Mouse (Mus musculus) hindbrain, embryonic 14.5 days (tissue): ENCODE data around the gene Mbip. TPM values are rescaled to one million over a fixed set of nuclear protein-coding genes. Genes with fewer than 3 reads are reported as not detected.

Experiments
- polyA plus RNA-seq: library from polyadenylated mRNA; unstranded; fragments of >200 nt; fragmentation: Nextera tagmentation; extraction: Ambion mirVana; gene quantifications from 2 replicates; pipeline ENCODE4 v1.2.1, GENCODE M21; 2014

The Mbip gene
- polyA plus RNA-seq, 1 experiment from 2014 or later: 44.8 TPM

Other genes starting within 250 kb of the Mbip start
- gene Nkx2-1, start 191.0 kb upstream of the Mbip start, polyA plus RNA-seq: not detected in 2 replicates